ENCODE assay signal across 14 mouse cellular contexts in the genomic region with DNA sequence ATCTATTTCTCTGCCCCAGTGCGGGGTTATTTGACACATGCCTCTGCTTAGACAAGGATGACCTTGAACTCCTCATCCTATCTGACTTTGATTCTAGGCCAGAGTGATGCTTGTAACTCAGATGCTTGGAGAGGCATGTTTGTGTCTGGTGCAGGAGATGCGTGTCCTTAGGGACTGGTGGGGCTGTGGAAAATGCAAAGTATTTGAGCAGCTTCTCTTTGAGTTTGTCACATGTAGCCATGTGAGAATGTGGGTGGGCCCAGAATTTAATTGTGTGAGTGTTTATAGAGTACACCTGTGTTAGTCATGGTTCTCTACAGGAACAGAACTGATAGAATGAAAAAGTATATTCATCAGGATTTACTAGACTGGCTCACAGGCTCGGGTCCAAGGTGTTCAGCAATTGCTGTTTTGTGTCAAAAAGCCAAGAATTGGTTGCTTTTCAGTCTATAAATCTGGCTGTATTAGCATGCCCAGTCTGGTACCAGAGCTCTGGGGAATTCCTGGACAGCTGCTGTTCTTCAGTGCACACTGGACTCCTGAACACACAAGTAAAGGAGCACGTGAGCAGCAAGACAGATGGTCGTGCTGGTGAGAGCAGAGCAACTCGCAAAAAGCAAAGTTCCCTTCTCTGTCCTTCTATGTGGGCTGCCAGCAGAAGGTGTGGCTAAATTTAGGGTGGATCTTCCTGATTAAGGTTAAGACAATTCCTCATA. TPM values are rescaled to one million over a fixed set of nuclear protein-coding genes. Genes with fewer than 3 reads are reported as not detected.
DNase-seq lines count a peak whose midpoint lies in the region; ATAC-seq and TF ChIP-seq lines count a peak whose summit lies in the region.
"Had no signal": no experiment of that assay in that cellular context is flagged by ENCODE, and none has a peak within 500 bp of the region (broad histone marks: within the 10 kb centered on the region; RNA-seq: fewer than 3 reads in every experiment).

No protein-coding gene starts in this region.

- H3K9ac ChIP-seq in midbrain, embryonic 14.5 days (replicated peaks; ENCODE audit: low read length): no peak overlapping the region
- H3K9ac ChIP-seq: liver, embryonic 12.5 days had no signal

- no peaks in the 10 kb centered on the region for H3K27me3 ChIP-seq in cerebellum, adult 2 months (ENCODE audit: control insufficient read depth, insufficient read depth, low read length)
- H3K27me3 ChIP-seq in midbrain, embryonic 14.5 days (ENCODE audit: control insufficient read depth, insufficient read depth, low read length): no peaks in the 10 kb centered on the region
- H3K27me3 ChIP-seq: liver, embryonic 12.5 days had no signal

- peak; percentile 31; the same call in 1 of the 2 replicates for ATAC-seq in midbrain, embryonic 14.5 days (ENCODE audit: low FRiP score, low TSS enrichment)
- ATAC-seq: liver, embryonic 12.5 days had no signal

- TF ChIP-seq CTCF in cerebellum, adult 2 months (IDR thresholded peaks at IDR 0.05; ENCODE audit: borderline replicate concordance, insufficient read depth, low read depth, low read length): no peak
- TF ChIP-seq CTCF in left cerebral cortex, adult 2 months (IDR thresholded peaks at IDR 0.05): no peak
- no peak for TF ChIP-seq CTCF in brain, embryonic 14.5 days (IDR thresholded peaks at IDR 0.05; ENCODE audit: borderline replicate concordance, extremely low read depth, insufficient read depth, insufficient read length)

- H3K9me3 ChIP-seq in midbrain, embryonic 14.5 days (ENCODE audit: control insufficient read depth, low read length): no peaks in the 10 kb centered on the region
- H3K9me3 ChIP-seq: liver, embryonic 12.5 days had no signal

- no peak overlapping the region for H3K27ac ChIP-seq in cerebellum, adult 2 months (ENCODE audit: insufficient read depth, low read length)
- H3K27ac ChIP-seq in left cerebral cortex, adult 2 months: no peak overlapping the region
- no peak overlapping the region for H3K27ac ChIP-seq in midbrain, embryonic 14.5 days (replicated peaks; ENCODE audit: low read depth, low read length)
- H3K27ac ChIP-seq: liver, embryonic 12.5 days had no signal

- H3K36me3 ChIP-seq in midbrain, embryonic 14.5 days (ENCODE audit: control insufficient read depth, insufficient read depth, low read length): no peaks in the 10 kb centered on the region
- H3K36me3 ChIP-seq: liver, embryonic 12.5 days had no signal

- WGBS in cerebellum, adult 2 months: 56% methylated on average over 6 of the region's 6 CpGs
- 74% methylated on average over 6 of the region's 6 CpGs for WGBS in midbrain, embryonic 14.5 days

- no peaks in the 10 kb centered on the region for H3K4me1 ChIP-seq in cerebellum, adult 2 months (ENCODE audit: control insufficient read depth, insufficient read depth, low read length)
- no peaks in the 10 kb centered on the region for H3K4me1 ChIP-seq in midbrain, embryonic 14.5 days (ENCODE audit: control insufficient read depth, insufficient read depth, low read length)
- H3K4me1 ChIP-seq: liver, embryonic 12.5 days had no signal

- intact Hi-C loops in left cerebral cortex, adult 2 months (cut with DNase I): loop anchor here (10.0 kb wide), 1 partner anchor 409 kb away; no protein-coding TSS in a partner anchor

- H3K4me3 ChIP-seq in cerebellum, adult 2 months (replicated peaks; ENCODE audit: insufficient read depth, low read depth, low read length): no peak overlapping the region
- no peak overlapping the region for H3K4me3 ChIP-seq in left cerebral cortex, adult 2 months
- no peak overlapping the region for H3K4me3 ChIP-seq in midbrain, embryonic 14.5 days (replicated peaks; ENCODE audit: low read depth, low read length)
- H3K4me3 ChIP-seq: erythroblast, embryonic 14.5 days; liver, embryonic 12.5 days had no signal

- DNase-seq in cerebellum, postnatal 10 days: peak; percentile 30 to 60
- no peak for DNase-seq in cerebellum, adult 2 months
- DNase-seq in left cerebral cortex, adult 18-20 months (ENCODE audit: low spot score in 2 of 2): peak; percentile 14 to 42
- no peak for DNase-seq in left cerebral cortex, adult 2 months (ENCODE audit: extremely low spot score in 1 of 2, low spot score in 2 of 2)
- peak; percentile 20 for DNase-seq in brain, embryonic 14.5 days (ENCODE audit: low read depth)
- peak; percentile 21 for DNase-seq in midbrain, embryonic 14.5 days
- no peak for DNase-seq in ovary, postnatal 14 days (ENCODE audit: low spot score)
- DNase-seq in adrenal gland, adult 2 months: no peak
- DNase-seq: cerebellum, adult 11-12 months; heart, postnatal 10 days; kidney, adult 9 months; lung, postnatal 14 days had no signal

- TF ChIP-seq POLR2A in cerebellum, adult 2 months (IDR thresholded peaks at IDR 0.05; ENCODE audit: borderline replicate concordance, insufficient read depth, low read length): no peak
- no peak for TF ChIP-seq POLR2A in brain, embryonic 14.5 days (IDR thresholded peaks at IDR 0.05; ENCODE audit: borderline replicate concordance, extremely low read depth, insufficient read depth, insufficient read length, poor library complexity, severe bottlenecking)

- H3K4me2 ChIP-seq in midbrain, embryonic 14.5 days (ENCODE audit: low read length): no peak overlapping the region
- H3K4me2 ChIP-seq: liver, embryonic 12.5 days had no signal

RNA-seq across cellular contexts. Expression of gene Ube2e1, which starts 54.5 kb away (rescaled TPM):
- polyA plus RNA-seq in cerebellum, adult 2 months (2012; rRNA removed): 101 and 105 TPM in 2 replicates
- 100 to 1,000 TPM; 112 to 122 TPM for total RNA-seq in left cerebral cortex, adult 18-20 months (2021)
- 100 to 1,000 TPM; 119 to 123 TPM for total RNA-seq in left cerebral cortex, adult 2 months (2021)
- 135 and 149 TPM in 2 replicates for polyA plus RNA-seq in brain, embryonic 14.5 days (2012; rRNA removed)
- polyA plus RNA-seq in midbrain, embryonic 14.5 days (2014; fragmentation: Nextera tagmentation; extraction: Ambion mirVana): 83.0 and 139 TPM in 2 replicates
- total RNA-seq in adrenal gland, adult 2 months (2021): 100 to 1,000 TPM in 1 of 2 experiments, 10 to 100 TPM in 1; 80.1 to 104 TPM
- 6.8 and 7.8 TPM in 2 replicates for polyA plus RNA-seq in adrenal gland, adult 2 months (2012; rRNA removed)

Comparison
In these comparisons a context has a peak if more than half of its experiments do, and no peak if none do; other contexts are left out.
1. DNase-seq: peak in cerebellum, postnatal 10 days (2 of 2), left cerebral cortex, adult 18-20 months (2 of 2), brain, embryonic 14.5 days (single experiment) and midbrain, embryonic 14.5 days (single experiment); none in cerebellum, adult 2 months (0 of 2), left cerebral cortex, adult 2 months (0 of 2), ovary, postnatal 14 days (single experiment) and adrenal gland, adult 2 months (single experiment).